Mouse (Mus musculus) testis, adult 2 months (tissue): Measurements from ENCODE around the gene Serpina3f.

Experiments
- CTCF ChIP-seq: fragments of 200-500 bp; IDR thresholded peaks from 2 replicates; pipeline ENCODE4 v1.5.1; 2012; ENCODE audit warnings: low read depth, mild to moderate bottlenecking, inconsistent platforms, low read length, moderate library complexity; ENCODE audit not compliant: control insufficient read depth, insufficient read depth, insufficient replicate concordance
- POLR2A ChIP-seq: fragments of 200-500 bp; IDR thresholded peaks from 2 replicates; pipeline ENCODE4 v1.6.1; 2012; ENCODE audit warnings: low read depth, mild to moderate bottlenecking, inconsistent platforms, low read length, moderate library complexity; ENCODE audit not compliant: control insufficient read depth

DNA sequence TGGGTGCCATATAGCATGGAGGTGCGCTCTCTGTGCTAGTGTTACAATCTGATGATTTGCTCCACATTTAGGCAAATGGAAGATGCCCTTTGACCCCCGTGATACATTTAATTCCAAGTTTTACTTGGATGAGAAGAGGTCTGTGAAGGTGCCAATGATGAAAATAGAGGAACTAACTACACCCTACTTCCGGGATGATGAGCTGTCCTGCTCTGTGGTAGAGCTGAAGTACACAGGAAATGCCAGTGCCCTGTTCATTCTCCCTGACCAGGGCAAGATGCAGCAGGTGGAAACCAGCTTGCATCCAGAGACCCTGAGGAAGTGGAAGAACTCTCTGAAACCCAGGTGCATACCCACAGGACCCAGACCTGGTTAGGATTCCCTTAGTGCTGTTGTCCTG, 52.0 kb downstream of the Serpina3f start:
- no peak for TF ChIP-seq CTCF
- no peak for TF ChIP-seq POLR2A
